Mouse (Mus musculus) intestine, embryonic 14.5 days (tissue): ENCODE results near the gene Dlx3. TPM values are rescaled to one million over a fixed set of nuclear protein-coding genes. Genes with fewer than 3 reads are reported as not detected.

Source experiments
- ATAC-seq: fragments of 200-750 bp; cut with Nextera tagmentation; replicated peaks from 2 replicates; pipeline ENCODE4 v1.8.0; 2017; ENCODE audit warnings: low read depth, moderate number of reproducible peaks, moderate TSS enrichment, moderate library complexity; ENCODE audit not compliant: low FRiP score, low TSS enrichment
- DNase-seq: peaks from one replicate; pipeline ENCODE4 v3.0.0-alpha.2; 2018; ENCODE audit warnings: low spot score
- H3K27ac ChIP-seq: fragments of 300-500 bp; sonication (generic); 2 replicates; pipeline ENCODE4 v1.5.1; 2014; ENCODE audit warnings: low read depth, mild to moderate bottlenecking, control low read depth
- H3K27me3 ChIP-seq: fragments of 300-500 bp; sonication (generic); replicated peaks from 2 replicates; pipeline ENCODE4 v1.6.1; 2014; ENCODE audit warnings: low read length, control low read depth; ENCODE audit not compliant: control insufficient read depth, insufficient read depth
- H3K36me3 ChIP-seq: fragments of 300-500 bp; sonication (generic); 2 replicates; pipeline ENCODE4 v1.6.1; 2014; ENCODE audit warnings: low read length, control low read depth; ENCODE audit not compliant: control insufficient read depth, insufficient read depth
- H3K4me1 ChIP-seq: fragments of 300-500 bp; sonication (generic); replicated peaks from 2 replicates; pipeline ENCODE4 v1.6.1; 2014; ENCODE audit warnings: low read length, control low read depth, mixed read lengths; ENCODE audit not compliant: control insufficient read depth, insufficient read depth
- H3K4me2 ChIP-seq: fragments of 300-500 bp; sonication (generic); 2 replicates; pipeline ENCODE4 v1.6.1; 2014; ENCODE audit warnings: low read length
- H3K4me3 ChIP-seq: fragments of 300-500 bp; sonication (generic); 2 replicates; pipeline ENCODE4 v1.5.1; 2014; ENCODE audit warnings: low read depth, low read length, control low read depth, mixed read lengths
- H3K9ac ChIP-seq: fragments of 300-500 bp; sonication (generic); 2 replicates; pipeline ENCODE4 v1.6.1; 2014; ENCODE audit warnings: mild to moderate bottlenecking, low read length
- H3K9me3 ChIP-seq: fragments of 300-500 bp; sonication (generic); 2 replicates; pipeline ENCODE4 v1.6.1; 2016; ENCODE audit warnings: low read length, control low read depth; ENCODE audit not compliant: control insufficient read depth
- WGBS: fragments of 180-500 bp; shearing (Covaris S2); extraction: QIAGEN DNeasy Blood & Tissue Kit; methylation state at CpG from one replicate; pipeline ENCODE4 v1.1.7; 2014; 5-methylcytosine and 5-hydroxymethylcytosine counted together
- polyA plus RNA-seq: library from polyadenylated mRNA; unstranded; fragments of >200 nt; fragmentation: Nextera tagmentation; extraction: Ambion mirVana; gene quantifications from 2 replicates; pipeline ENCODE4 v1.2.1, GENCODE M21; 2014

The Dlx3 gene
- polyA plus RNA-seq, 1 experiment from 2014 or later = 0.72 TPM

- H3K9me3 ChIP-seq = no peaks in the 10 kb centered on the region
- no peak overlapping the region for H3K9ac ChIP-seq
- no peaks in the 10 kb centered on the region for H3K36me3 ChIP-seq
- peaks cover 58% of the 10 kb centered on the region for H3K27me3 ChIP-seq
- H3K4me2 ChIP-seq = no peak overlapping the region
- 30% methylated on average over 7 of the region's 7 CpGs for WGBS
- no peak overlapping the region for H3K4me3 ChIP-seq
- no peak overlapping the region for H3K27ac ChIP-seq
- peaks cover 16% of the 10 kb centered on the region for H3K4me1 ChIP-seq
- DNase-seq = no peak
- ATAC-seq = no peak
Observed at GRCm38 (mm10) chr11:95125366-95125948, 5.5 kb downstream of the Dlx3 start.

- H3K9ac ChIP-seq = no peak overlapping the region
- H3K9me3 ChIP-seq = no peaks in the 10 kb centered on the region
- ATAC-seq (peak; percentile 31), DNase-seq (no peak)
- H3K36me3 ChIP-seq = no peaks in the 10 kb centered on the region
- H3K4me3 ChIP-seq = no peak overlapping the region
- H3K27ac ChIP-seq = no peak overlapping the region
- peaks cover 47% of the 10 kb centered on the region for H3K27me3 ChIP-seq
- peaks cover 12% of the 10 kb centered on the region for H3K4me1 ChIP-seq
- 2% methylated on average over 20 of the region's 20 CpGs for WGBS
- H3K4me2 ChIP-seq = peak overlapping the region; percentile 7; the same call in 1 of the 2 replicates
Observed at GRCm38 (mm10) chr11:95126272-95127245, 6.6 kb downstream of the Dlx3 start.

- DNase-seq = no peak
- peaks cover 29% of the 10 kb centered on the region for H3K27me3 ChIP-seq
- WGBS = 62% methylated on average over 11 of the region's 11 CpGs
- H3K36me3 ChIP-seq = no peaks in the 10 kb centered on the region
- no peak overlapping the region for H3K4me2 ChIP-seq
- no peak for ATAC-seq
- H3K9me3 ChIP-seq = no peaks in the 10 kb centered on the region
- H3K9ac ChIP-seq = no peak overlapping the region
- no peak overlapping the region for H3K4me3 ChIP-seq
- H3K27ac ChIP-seq = no peak overlapping the region
- peaks cover 10% of the 10 kb centered on the region; the same call in 1 of the 2 replicates for H3K4me1 ChIP-seq
Observed at GRCm38 (mm10) chr11:95128359-95128758, 8.4 kb downstream of the Dlx3 start.

- Histone ChIP-seq H3K27me3 (0 out of 2 replicates have a peak, but pooled peaks cover 12% of the 10 kb centered on the region), H3K36me3 (no peaks in the 10 kb centered on the region), H3K4me2 (no peak overlapping the region), H3K9ac (no peak overlapping the region), H3K27ac (no peak overlapping the region), H3K9me3 (no peaks in the 10 kb centered on the region), H3K4me3 (no peak overlapping the region), H3K4me1 (peaks cover 10% of the 10 kb centered on the region; the same call in 1 of the 2 replicates)
- 60% methylated on average over 17 of the region's 17 CpGs for WGBS
- ATAC-seq (peak; percentile 49; the same call in 1 of the 2 replicates), DNase-seq (no peak)
Observed at GRCm38 (mm10) chr11:95130668-95131252, 10.8 kb downstream of the Dlx3 start.

GRCm38 (mm10) chr11:95133321-95133720 is 13.4 kb downstream of the Dlx3 start:
- no peak overlapping the region for H3K4me3 ChIP-seq
- H3K36me3 ChIP-seq = no peaks in the 10 kb centered on the region
- no peak overlapping the region for H3K4me2 ChIP-seq
- no peaks in the 10 kb centered on the region for H3K4me1 ChIP-seq
- no peak for ATAC-seq
- H3K9me3 ChIP-seq = no peaks in the 10 kb centered on the region
- WGBS = 59% methylated on average over 6 of the region's 6 CpGs
- no peak overlapping the region for H3K27ac ChIP-seq
- H3K9ac ChIP-seq = no peak overlapping the region
- H3K27me3 ChIP-seq = peaks cover 22% of the 10 kb centered on the region
- no peak for DNase-seq

- WGBS = 24% methylated on average over 6 of the region's 6 CpGs
- Histone ChIP-seq H3K4me3 (no peak overlapping the region), H3K9ac (no peak overlapping the region)
Observed at GRCm38 (mm10) chr11:95137281-95137680, 17.4 kb downstream of the Dlx3 start.

GRCm38 (mm10) chr11:95139871-95140270 is 20.0 kb downstream of the Dlx3 start:
- WGBS = 62% methylated on average over 5 of the region's 5 CpGs

More at GRCm38 (mm10) chr11:95137281-95137680, 17.4 kb downstream of the Dlx3 start:
- Histone ChIP-seq H3K27ac (no peak overlapping the region), H3K9me3 (no peaks in the 10 kb centered on the region), H3K36me3 (no peaks in the 10 kb centered on the region), H3K4me2 (no peak overlapping the region), H3K27me3 (peaks cover 59% of the 10 kb centered on the region), H3K4me1 (no peaks in the 10 kb centered on the region)
- ATAC-seq = no peak
- no peak for DNase-seq

GRCm38 (mm10) chr11:95142258-95142657 is 22.3 kb downstream of the Dlx3 start:
- no peaks in the 10 kb centered on the region for H3K9me3 ChIP-seq
- H3K9ac ChIP-seq = no peak overlapping the region
- peaks cover 8% of the 10 kb centered on the region for H3K4me1 ChIP-seq
- ATAC-seq (no peak), DNase-seq (no peak)
- WGBS = 19% methylated on average over 10 of the region's 10 CpGs
- no peak overlapping the region for H3K4me2 ChIP-seq
- peaks cover 100% of the 10 kb centered on the region for H3K27me3 ChIP-seq
- no peaks in the 10 kb centered on the region for H3K36me3 ChIP-seq
- no peak overlapping the region for H3K4me3 ChIP-seq
- H3K27ac ChIP-seq = no peak overlapping the region

More at GRCm38 (mm10) chr11:95139871-95140270, 20.0 kb downstream of the Dlx3 start:
- H3K9ac ChIP-seq = no peak overlapping the region
- no peaks in the 10 kb centered on the region for H3K4me1 ChIP-seq
- H3K9me3 ChIP-seq = no peaks in the 10 kb centered on the region
- DNase-seq = no peak
- H3K36me3 ChIP-seq = no peaks in the 10 kb centered on the region
- H3K27me3 ChIP-seq = peaks cover 85% of the 10 kb centered on the region
- ATAC-seq = no peak
- H3K4me2 ChIP-seq = no peak overlapping the region
- H3K27ac ChIP-seq = no peak overlapping the region
- no peak overlapping the region for H3K4me3 ChIP-seq
